Comparison of ENCODE assay signal across 11 mouse cellular contexts in the genomic region with DNA sequence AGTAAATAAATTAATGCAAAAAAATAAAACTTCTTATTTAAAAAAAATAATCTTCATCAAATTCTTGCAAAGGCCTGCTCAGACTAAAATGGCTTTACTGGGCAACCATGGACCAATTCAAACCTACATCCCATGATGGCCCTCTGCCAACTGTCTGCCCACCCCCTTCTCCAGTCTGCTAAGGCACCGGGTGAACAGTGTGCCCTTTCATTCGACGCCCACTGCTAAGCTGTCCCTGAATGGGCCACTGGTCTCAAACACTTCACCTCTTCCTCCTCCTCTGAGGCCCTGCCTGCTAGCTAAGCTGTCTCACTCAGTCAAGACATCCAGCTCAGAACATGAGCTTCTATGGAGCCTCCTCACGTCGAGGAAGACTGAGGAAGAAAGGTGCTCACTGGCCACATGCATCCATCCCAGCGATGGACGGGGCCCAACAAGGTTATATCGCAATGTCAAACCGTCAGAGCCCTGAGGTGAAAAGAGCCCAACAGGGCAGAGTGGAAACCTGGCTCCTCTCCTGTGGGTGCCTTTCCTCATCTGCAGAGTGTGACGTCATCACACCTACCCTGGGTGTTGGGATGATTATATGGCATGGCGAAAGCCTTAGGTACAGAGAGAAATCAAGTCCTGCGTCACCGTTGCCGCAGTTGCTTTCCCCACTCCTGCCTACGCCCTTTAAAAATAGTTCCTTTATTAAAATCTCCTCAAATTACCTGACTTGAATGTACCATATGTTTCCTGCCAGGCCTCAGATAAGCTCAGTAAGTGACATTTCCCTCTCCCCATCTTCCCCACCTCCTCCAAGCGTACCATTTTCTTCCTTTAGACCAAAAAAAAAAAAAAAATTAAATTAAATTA.
A peak's percentile ranks its signal among the peaks of the same experiment; 100 is the strongest.
DNase-seq lines count a peak whose midpoint lies in the region; ATAC-seq and TF ChIP-seq lines count a peak whose summit lies in the region.
"Had no signal": no experiment of that assay in that cellular context is flagged by ENCODE, and none has a peak within 500 bp of the region (broad histone marks: within the 10 kb centered on the region; RNA-seq: fewer than 3 reads in every experiment).

No protein-coding gene starts in this region.

- H3K4me3 ChIP-seq in kidney, embryonic 15.5 days (replicated peaks): no peak overlapping the region
- H3K4me3 ChIP-seq in forebrain, embryonic 11.5 days (ENCODE audit: low read depth, low read length): no peak overlapping the region
- no peak overlapping the region for H3K4me3 ChIP-seq in limb, embryonic 14.5 days (replicated peaks; ENCODE audit: low read length)
- H3K4me3 ChIP-seq: liver, embryonic 15.5 days had no signal

- WGBS in kidney, embryonic 15.5 days: 79% methylated on average over 16 of the region's 16 CpGs
- WGBS in forebrain, embryonic 11.5 days: 88% methylated on average over 16 of the region's 16 CpGs
- WGBS in limb, embryonic 14.5 days: 70% methylated on average over 16 of the region's 16 CpGs

- H3K9me3 ChIP-seq in kidney, embryonic 15.5 days (replicated peaks): no peaks in the 10 kb centered on the region
- no peaks in the 10 kb centered on the region for H3K9me3 ChIP-seq in forebrain, embryonic 11.5 days (ENCODE audit: control insufficient read depth, low read length)
- no peaks in the 10 kb centered on the region for H3K9me3 ChIP-seq in limb, embryonic 14.5 days (ENCODE audit: control insufficient read depth, low read length)
- H3K9me3 ChIP-seq: liver, embryonic 15.5 days had no signal

- no peak overlapping the region for H3K4me2 ChIP-seq in kidney, embryonic 15.5 days
- H3K4me2 ChIP-seq in forebrain, embryonic 11.5 days (ENCODE audit: low read depth, low read length, severe bottlenecking): no peak overlapping the region
- no peak overlapping the region for H3K4me2 ChIP-seq in limb, embryonic 14.5 days (replicated peaks; ENCODE audit: low read depth, low read length, severe bottlenecking)
- H3K4me2 ChIP-seq: liver, embryonic 15.5 days had no signal

- 0 out of 2 replicates have a peak overlapping the region, but pooled peaks have one; percentile 5 for H3K27ac ChIP-seq in kidney, embryonic 15.5 days
- H3K27ac ChIP-seq in forebrain, embryonic 11.5 days (ENCODE audit: low read depth, low read length): no peak overlapping the region
- H3K27ac ChIP-seq in limb, embryonic 14.5 days (replicated peaks; ENCODE audit: low read depth, low read length): peak overlapping the region; percentile 76
- H3K27ac ChIP-seq: liver, embryonic 15.5 days had no signal

- no peak for DNase-seq in kidney, postnatal 4 days
- DNase-seq in forebrain, embryonic 11.5 days (ENCODE audit: low spot score): no peak
- peak; percentile 54 for DNase-seq in limb, embryonic 14.5 days (ENCODE audit: low spot score)
- DNase-seq in spleen, postnatal 4 days (ENCODE audit: low spot score in 2 of 2): no peak
- DNase-seq in frontal cortex, postnatal 14 days (ENCODE audit: low spot score in 2 of 2): no peak
- DNase-seq in spleen, postnatal 14 days (ENCODE audit: low spot score in 2 of 2): no peak
- DNase-seq: adrenal gland, postnatal 36 days; kidney, postnatal 36 days had no signal

- H3K9ac ChIP-seq in kidney, embryonic 15.5 days: no peak overlapping the region
- no peak overlapping the region for H3K9ac ChIP-seq in forebrain, embryonic 11.5 days (ENCODE audit: low read length)
- no peak overlapping the region for H3K9ac ChIP-seq in limb, embryonic 14.5 days (ENCODE audit: low read depth, low read length, severe bottlenecking)
- H3K9ac ChIP-seq: liver, embryonic 15.5 days had no signal

- H3K4me1 ChIP-seq in kidney, embryonic 15.5 days: peaks cover 23% of the 10 kb centered on the region
- H3K4me1 ChIP-seq in forebrain, embryonic 11.5 days (replicated peaks; ENCODE audit: control insufficient read depth, insufficient read depth, low read length): no peaks in the 10 kb centered on the region
- H3K4me1 ChIP-seq in limb, embryonic 14.5 days (ENCODE audit: control insufficient read depth, insufficient read depth, low read length): peaks cover 22% of the 10 kb centered on the region

- TF ChIP-seq POLR2A in limb, embryonic 14.5 days (IDR thresholded peaks at IDR 0.05; ENCODE audit: borderline replicate concordance, extremely low read depth, insufficient read depth, insufficient read length): no peak

- H3K36me3 ChIP-seq in kidney, embryonic 15.5 days: no peaks in the 10 kb centered on the region
- no peaks in the 10 kb centered on the region for H3K36me3 ChIP-seq in forebrain, embryonic 11.5 days (ENCODE audit: control insufficient read depth, insufficient read depth, low read length)
- H3K36me3 ChIP-seq in limb, embryonic 14.5 days (ENCODE audit: control insufficient read depth, insufficient read depth, low read length): no peaks in the 10 kb centered on the region
- H3K36me3 ChIP-seq: liver, embryonic 15.5 days had no signal

- H3K27me3 ChIP-seq in kidney, embryonic 15.5 days: no peaks in the 10 kb centered on the region
- no peaks in the 10 kb centered on the region for H3K27me3 ChIP-seq in forebrain, embryonic 11.5 days (ENCODE audit: control insufficient read depth, insufficient read depth, low read length)
- H3K27me3 ChIP-seq in limb, embryonic 14.5 days (ENCODE audit: control insufficient read depth, insufficient read depth, low read length): no peaks in the 10 kb centered on the region
- H3K27me3 ChIP-seq: liver, embryonic 15.5 days had no signal

- 0 out of 2 replicates have a peak, but pooled peaks have one; percentile 18 for ATAC-seq in kidney, embryonic 15.5 days (replicated peaks; ENCODE audit: low FRiP score)
- peak; percentile 42; the same call in 1 of the 2 replicates for ATAC-seq in common myeloid progenitor, adult 5-6 weeks (replicated peaks; ENCODE audit: low read depth, poor library complexity, severe bottlenecking)
- ATAC-seq in forebrain, embryonic 11.5 days (replicated peaks; ENCODE audit: low FRiP score): peak; percentile 44; the same call in 1 of the 2 replicates
- ATAC-seq in limb, embryonic 14.5 days (ENCODE audit: low FRiP score, low read depth): peak; percentile 55
